Mouse (Mus musculus) myocyte (in vitro differentiated cells): ENCODE measurements around the gene Trim26.

Source experiments
- CEBPB ChIP-seq: IDR thresholded peaks from 2 replicates; pipeline ENCODE4 v1.6.1; 2011; ENCODE audit warnings: mild to moderate bottlenecking, moderate library complexity; ENCODE audit not compliant: poor library complexity, insufficient read depth, severe bottlenecking
- POLR2A ChIP-seq: IDR thresholded peaks from one replicate; pipeline ENCODE4 v1.6.1; 2011; ENCODE audit warnings: low read depth, mild to moderate bottlenecking, control low read depth, moderate library complexity; ENCODE audit not compliant: insufficient read length
- TCF12 ChIP-seq: IDR thresholded peaks from one replicate; pipeline ENCODE4 v1.6.1; 2011; ENCODE audit warnings: mild to moderate bottlenecking, control low read depth; ENCODE audit not compliant: poor library complexity, insufficient read depth, severe bottlenecking
- TCF3 ChIP-seq: IDR thresholded peaks from one replicate; pipeline ENCODE4 v1.6.1; 2011; ENCODE audit warnings: low read depth, control low read depth; ENCODE audit not compliant: insufficient read length
- USF1 ChIP-seq: IDR thresholded peaks from one replicate; pipeline ENCODE4 v1.6.1; 2011; ENCODE audit warnings: low read depth, mild to moderate bottlenecking, control low read depth, moderate library complexity

GRCm38 (mm10) chr17:36896583-36896982 lies 59.6 kb downstream of the Trim26 start:
- TF ChIP-seq POLR2A (no peak), TCF3 (no peak), USF1 (no peak), TCF12 (no peak), CEBPB (no peak)
